Mouse (Mus musculus): Measurements from ENCODE around the gene Sgta.

Sgta gene

DNA sequence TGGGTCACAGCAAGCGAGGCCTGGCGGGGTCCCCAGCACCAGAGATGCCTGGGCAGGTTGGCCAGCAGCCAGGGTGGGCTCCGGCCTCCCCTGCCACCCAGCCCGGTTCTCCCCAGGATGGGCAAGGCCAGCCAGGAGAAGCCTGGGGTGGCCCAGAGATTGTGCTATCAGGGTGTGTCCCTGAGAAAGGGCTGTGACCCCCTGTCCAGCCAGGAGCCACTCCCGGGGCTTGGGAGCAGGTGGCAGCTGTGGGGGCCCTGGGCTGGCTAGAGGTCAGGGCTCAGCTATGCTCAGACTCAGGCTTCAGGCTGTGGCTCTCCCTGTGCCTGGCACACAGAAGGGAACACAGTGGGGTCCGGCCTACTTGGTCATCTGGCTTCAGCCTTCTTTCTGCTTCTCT, 40.3 kb downstream of the Sgta start:
- DNase-seq (ENCODE audit: low spot score): no peak

DNA sequence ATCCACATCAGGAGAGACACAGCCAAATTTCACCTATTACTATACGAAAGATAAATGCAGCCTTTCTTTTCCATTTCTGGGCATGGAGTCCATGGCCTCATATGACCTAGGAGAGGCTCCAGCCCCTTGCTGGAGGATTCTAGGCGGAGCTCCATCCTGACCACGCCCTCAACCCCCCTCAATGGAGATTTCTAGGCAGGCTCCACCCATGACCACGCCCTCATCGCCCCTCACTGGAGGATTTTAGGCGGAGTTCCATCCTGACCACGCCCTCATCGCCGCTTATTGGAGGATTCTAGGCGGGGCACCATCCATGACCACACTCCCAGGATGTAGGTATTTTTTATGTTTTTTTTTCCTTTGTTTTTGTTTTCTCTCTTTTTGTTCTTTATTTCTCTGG, 41.7 kb downstream of the Sgta start:
- no peak for DNase-seq (ENCODE audit: low spot score)

DNA sequence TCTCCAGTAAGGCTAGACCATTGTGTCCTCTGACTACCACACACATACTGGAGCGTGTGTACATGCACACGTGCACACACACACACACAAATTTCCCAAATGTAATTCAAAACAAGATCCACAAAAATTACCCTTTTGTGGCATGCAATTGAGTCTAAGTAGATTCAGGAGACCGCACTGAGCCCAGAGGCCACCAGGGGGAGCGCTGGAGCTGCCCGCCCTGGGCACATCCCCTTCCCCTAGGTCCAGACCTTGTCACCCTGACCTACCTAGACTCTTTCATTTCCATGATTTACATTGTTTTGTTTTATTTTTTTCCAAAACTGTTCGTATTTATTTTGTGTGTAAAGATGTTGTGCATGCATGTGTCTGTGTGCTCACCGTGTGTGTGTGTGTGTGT, 43.3 kb downstream of the Sgta start:
- DNase-seq (ENCODE audit: low spot score): peak; percentile 59

DNA sequence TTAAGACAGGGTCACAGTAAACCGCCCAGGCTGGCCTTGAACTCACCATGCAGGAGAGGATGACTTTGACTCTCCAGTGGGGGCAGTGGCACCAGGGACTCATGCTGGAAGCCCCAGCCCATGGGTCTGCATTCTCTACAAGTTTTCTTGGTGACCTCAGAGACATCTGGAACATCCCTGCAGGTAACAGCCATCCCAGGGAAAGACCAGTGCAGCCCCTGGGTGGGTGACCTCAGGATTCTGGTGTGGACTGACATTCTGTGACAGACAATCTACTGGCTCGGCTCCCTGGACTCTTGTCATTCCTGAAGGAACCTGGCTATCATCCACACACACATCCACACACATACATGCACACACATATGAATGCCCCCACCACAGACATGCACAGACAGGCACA, 44.3 kb downstream of the Sgta start:
- DNase-seq (ENCODE audit: low spot score): no peak

DNA sequence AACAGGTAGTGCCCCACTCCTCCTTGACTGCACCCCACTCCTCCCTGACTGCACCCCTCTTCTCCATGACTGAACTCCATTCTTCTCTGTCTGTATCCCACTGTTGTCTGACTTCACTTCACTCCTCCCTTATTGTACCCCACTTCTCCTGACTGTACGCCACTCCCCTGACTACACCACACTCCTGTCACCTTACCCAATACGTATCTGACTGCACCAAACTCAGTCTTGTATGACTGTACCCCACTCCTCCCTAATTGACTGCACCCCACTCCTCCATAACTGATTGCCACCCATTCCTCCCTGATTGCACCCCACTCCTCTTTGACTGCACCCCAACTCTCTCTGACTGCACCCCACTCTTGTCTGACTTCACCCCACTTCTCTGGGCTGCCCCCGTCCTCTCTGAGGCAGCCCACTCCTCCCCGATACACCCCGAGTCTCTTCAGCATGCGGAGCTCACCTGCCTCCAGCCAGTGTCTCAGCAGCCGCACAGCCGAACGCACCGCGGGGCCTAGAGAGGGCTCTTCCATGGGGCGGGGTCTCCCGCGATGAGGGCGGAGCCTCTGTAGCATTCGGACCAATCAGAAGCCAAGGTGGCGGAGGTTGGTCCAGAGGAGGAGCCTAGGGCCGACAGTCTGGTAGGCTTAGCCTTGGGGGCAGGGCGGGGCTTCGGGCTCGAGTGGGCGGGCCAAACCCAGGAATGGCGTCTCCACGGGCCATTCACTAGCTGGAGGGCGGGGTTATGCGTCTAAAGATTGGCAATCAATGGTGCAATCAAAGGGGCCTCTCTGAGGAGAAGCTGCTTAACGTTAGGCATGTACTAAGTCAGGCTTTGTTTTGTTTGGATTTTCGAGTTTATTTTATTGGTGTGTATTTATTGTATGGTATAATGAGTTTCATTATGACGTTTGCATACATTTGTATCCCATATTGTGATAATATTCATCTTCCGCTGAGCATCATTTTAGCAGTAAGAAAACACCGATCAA, 45.3 kb downstream of the Sgta start, which contains the start of gene Gng7:
Gng7 (minus strand) TSS at position 553 of the 992 bp plus-strand sequence.
- peak; percentile 95 for DNase-seq (ENCODE audit: low spot score)

DNA sequence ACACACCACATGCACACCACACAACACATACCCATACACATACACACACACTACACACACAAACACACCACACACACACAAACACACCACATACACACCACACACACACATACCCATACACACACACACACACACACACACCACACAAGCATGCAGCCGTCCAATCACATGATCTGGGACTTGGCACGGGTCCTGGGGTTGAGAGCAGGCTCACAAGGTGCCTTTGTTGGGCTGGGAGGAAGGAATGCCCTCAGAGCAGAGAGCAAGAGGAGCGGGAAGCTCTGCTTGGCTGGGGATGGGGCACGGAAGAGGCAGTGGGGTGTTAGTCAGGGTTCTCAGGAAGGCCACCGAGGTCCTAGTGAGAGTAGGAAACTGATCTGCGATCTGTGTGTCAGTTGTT, 49.1 kb downstream of the Sgta start:
- no peak for DNase-seq (ENCODE audit: low spot score)

DNA sequence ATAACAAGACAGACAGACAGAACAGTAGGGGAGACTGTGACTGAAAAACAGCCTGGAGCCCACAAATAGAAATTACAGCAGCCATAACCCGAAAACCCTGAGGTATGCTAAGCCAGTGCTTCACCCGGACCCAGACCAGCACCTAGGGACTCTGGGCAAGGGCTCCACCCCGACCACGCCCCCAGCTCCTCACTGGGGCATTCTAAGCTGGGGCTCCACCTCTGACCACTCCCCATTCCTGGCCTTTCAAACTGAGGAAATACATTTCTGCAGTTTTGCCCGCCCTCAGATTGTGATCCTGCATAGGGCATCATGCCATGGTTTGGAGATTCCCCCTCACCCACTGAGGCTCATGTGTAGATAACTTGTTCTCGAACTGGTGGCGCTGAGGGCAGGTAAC, 52.7 kb downstream of the Sgta start:
- DNase-seq (ENCODE audit: low spot score): no peak

DNA sequence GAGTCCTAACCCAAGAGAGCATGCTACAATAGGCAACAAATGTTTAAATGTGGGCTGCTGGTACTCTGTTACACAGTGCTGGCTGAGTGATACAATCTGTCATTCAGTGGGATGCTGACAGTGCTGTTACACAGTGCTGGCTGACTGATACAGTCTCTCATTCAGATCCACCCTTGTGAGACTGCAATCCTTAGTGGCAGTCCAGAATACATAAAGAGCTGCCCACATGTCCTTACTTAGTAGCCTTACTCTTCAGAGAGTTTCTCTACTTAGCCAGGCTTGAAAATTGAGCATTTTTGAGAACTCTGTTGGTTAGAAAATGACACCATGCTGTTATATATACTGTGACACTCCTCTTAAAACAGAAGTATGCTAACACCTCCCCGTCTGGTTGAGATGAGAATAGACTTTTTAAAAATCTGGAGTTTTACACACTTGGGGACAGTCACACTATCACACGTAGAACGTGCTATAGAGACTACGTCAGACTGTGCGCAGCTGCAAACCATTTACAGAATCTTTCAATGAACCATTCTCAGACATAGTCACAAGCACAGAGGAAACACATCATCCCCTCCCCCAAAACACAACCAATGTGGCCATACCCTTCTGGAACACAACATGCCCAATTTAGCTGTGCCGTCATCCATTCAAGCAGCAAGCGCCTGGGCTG, 53.8 kb downstream of the Sgta start:
- DNase-seq (ENCODE audit: low spot score): no peak

DNA sequence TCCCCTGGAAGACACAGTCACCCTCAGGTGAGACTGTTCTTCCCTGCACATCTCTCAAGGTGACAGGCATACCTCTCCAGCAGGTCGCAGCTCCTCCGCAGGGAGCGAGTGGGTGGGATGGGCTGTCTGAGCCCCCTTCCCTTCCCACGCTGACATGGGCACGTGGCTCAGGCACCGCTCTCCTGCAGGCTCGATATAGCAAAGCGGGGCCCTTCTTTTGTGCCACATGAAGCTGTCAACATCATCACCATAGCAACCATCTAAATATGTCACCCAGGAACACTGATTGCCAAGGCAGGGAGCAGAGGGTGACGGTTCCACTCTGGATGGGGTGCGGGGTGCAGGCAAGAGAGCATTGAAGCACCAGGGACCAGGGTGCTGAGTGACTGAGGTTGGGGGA, 58.8 kb downstream of the Sgta start:
- DNase-seq (ENCODE audit: low spot score): no peak

DNA sequence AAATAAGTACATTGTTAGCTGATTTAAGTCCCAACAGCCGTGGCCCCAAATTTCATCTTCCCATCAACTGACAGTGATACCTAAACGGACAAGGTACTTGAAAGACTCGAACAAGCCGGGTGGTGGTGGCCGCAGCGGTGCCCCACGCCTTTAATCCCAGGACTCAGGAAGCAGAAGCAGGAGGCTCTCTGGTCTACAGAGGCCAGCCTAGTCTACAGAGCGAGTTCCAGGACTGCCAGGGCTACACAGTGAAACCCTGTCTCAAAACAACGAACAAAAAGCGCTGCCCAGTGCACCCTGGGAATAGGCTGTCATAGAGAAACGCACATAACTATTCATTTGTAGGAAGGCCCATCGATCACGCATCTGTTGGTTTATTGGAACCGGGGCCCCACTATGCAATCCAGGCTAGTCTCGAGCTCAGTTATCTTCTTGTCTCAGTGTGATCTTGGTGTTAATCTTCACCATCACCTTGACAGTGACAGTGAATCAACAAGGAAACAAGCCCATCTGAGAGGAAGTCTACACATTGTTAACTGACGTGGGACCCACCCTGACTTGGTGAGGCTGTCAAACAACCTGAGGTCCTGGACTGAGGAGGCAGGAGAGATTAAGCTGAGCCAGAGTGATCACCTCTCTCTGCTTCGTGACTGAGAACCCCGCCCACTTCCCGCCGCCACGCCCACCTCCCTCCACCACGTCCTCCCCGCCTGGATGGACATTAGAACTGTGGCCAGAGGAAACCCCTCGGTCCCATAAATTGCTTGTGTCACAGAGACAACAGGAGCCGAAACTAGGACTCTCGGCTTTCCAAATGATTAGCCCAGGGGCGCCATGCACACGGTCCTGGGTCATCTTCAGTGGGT, 59.6 kb downstream of the Sgta start:
- DNase-seq (ENCODE audit: low spot score): no peak

DNA sequence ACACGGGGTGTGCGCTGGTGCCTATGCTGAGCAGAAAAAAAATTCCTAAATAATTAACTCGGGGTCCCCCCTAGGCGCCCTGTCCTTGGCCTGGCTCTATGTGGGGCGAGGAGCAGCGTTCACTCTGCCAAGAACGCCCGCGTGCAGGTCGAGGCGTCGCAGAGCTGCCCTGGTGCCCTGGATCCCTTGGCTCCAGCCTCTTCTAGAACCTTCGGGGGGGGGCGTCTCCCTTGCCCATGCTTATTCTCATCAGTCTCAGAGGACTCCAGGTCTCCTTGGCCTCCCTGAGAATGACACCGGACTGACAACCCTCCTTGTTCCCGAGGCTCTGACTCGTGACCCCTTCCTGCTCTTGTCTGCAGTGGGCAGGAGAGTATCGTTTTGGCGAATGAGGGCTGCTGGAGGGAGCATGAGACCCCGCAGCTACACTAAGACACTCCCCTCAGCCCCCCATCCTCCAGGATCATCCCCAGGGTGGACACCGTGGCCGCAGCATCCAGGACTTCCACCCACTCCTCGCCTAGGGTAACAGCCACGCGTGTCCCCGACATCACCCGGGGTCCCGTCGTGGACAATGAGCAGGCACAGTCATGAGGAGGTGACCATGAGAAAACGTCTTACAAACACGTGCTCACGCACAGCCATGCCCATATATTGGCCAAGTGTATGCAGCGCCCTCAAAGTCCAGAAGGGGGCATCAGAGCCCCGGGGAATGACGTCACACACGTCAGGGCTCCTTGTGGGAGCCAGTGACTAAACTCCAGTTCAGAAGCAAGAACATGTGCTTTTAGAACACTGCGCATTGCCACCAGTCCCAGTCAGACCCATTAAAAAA, 60.4 kb downstream of the Sgta start:
- peak; percentile 87 for DNase-seq (ENCODE audit: low spot score)

DNA sequence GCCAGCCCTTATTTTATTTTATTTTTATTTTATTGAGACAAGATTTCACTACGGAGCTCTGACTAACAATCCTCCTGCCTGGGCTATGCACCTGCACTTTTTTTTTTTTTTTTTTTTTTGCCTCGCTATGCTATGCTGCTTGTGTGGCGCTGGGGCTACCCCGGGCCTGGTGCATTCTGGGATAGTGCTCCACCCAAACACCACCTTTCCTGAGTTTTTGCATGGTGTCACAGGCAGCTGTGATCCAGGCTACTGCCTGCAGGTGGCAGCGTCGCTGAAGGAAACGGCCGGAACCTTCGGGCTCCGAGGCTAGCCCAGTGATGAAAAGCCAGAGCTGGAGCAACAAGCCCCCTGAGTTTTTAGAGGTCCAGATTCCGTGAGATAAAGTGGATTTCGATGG, 61.2 kb downstream of the Sgta start:
- DNase-seq (ENCODE audit: low spot score): no peak

DNA sequence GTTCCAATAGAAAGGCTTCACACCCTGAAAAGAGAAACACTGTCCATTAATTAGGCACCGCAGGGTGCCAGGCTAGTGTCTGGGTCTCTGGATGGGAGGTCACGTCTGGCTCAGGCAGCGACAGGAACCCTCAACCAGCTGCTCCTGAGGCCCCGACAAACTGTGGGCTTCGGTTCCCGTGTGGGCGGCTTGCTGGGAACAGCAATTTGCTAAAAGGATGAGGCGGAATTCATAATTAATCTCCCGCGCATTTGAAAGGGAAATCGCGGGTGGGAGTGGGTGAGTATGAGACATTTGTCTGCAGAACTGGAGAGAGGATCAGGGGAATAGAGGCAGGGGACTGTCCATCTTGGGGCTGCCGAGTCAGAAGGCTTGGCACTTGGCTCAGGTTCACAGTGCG, 62.0 kb downstream of the Sgta start:
- no peak for DNase-seq (ENCODE audit: low spot score)

DNA sequence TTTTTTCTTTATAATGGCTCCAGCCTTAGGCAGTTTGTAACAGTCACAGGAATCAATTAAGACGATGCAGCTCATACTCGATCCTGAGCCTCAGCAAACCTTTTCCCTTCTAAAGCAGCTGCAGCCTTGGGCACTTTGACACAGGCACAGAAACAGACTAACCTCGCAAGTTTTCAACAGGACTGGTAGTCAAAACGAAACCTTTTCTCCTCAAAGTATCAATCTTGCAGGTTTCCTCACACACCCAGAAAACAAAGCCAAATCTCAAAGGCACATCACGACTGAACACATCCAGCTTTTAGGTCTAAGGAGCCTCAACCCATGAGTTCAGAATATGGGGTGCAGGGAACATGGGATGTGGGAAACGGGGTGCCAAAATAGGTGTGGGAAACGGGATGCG, 62.6 kb downstream of the Sgta start:
- DNase-seq (ENCODE audit: low spot score): no peak

DNA sequence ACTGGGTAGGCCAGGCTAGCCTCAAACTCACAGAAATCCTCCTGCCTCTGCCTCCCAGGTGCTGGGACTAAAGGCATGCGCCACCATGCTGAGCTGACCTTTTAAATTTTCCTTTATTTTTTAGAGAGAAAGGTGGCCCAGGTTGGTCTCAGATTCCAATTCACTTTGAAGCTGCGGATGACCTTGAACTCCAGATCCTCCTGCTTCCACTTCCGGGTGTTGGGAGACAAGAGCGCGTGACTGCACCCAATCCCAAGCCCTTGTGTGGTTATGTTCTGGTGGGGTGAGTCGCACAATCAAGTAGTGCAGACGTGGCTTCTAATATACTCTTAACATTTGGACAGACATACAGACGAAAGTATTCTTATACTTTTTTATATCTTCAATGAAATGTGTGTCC, 63.5 kb downstream of the Sgta start:
- no peak for DNase-seq (ENCODE audit: low spot score)

DNA sequence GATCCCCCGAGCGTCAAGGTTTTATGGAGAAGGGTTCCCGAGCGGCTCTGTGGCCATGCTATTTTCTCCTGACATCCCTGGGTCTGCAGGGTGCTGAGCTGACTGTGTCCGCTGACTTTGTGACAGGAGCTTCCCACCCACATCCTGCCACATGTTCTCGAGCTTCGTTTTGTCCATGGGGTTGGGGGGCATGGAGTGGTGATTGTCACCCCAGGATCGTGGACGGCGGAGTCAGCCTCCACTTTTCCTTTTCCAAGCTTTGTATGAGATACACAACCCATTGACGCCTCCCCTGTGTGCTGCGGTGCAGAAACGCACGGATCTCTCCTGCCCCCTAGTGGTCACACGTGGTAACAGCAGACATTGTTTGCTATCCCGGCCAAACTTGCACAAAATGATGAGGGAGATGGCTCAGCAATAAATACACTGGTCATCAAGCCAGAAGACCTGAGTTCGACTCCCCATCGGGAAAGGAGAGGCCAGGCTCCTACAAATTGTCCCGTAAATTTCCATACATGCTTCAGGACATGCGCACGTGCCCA, 64.8 kb downstream of the Sgta start:
- peak; percentile 78 for DNase-seq (ENCODE audit: low spot score)

DNA sequence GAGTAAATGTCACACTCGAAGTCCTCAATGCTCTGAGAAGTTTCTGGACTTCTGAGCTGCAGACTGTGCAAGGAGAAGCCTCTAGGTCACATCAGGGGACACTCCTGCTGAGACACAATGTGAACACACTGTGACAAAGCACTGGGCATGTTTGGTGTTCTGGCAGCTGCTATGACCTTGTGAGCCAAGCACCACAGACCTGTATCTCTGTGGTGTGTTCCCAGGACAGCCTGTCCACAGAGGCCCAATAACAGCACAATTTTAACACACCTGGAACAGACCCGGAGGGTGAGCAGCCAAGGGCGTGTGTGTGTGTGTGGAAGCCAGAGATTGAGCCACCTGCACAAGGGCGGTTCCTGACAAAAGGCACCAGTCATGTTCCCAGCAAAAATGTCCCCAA, 65.4 kb downstream of the Sgta start:
- no peak for DNase-seq (ENCODE audit: low spot score)
